Mouse (Mus musculus) MEL (cell line): ENCODE results near the gene Samhd1. TPM values are rescaled to one million over a fixed set of nuclear protein-coding genes. Genes with fewer than 3 reads are reported as not detected.

Experiments
- DNase-seq: peaks from one replicate; pipeline ENCODE4 v3.0.0; 2011; ENCODE audit warnings: low read depth, low spot score
- H3K27ac ChIP-seq: 2 replicates; pipeline ENCODE4 v1.5.1; 2012; ENCODE audit warnings: low read depth, mild to moderate bottlenecking, control low read depth, low read length, moderate library complexity; ENCODE audit not compliant: control insufficient read depth
- H3K27me3 ChIP-seq, 2 experiments: fragments of 150-350 bp in 1 of 2; sonication (generic) in 1 of 2; 2 replicates each; pipeline ENCODE4 v1.6.1; 2012; ENCODE audit warnings: low read length in 2 of 2, mild to moderate bottlenecking in 2 of 2, improper control_type of control experiment in 1 of 2, moderate library complexity in 1 of 2; ENCODE audit not compliant: insufficient read depth in 2 of 2, control insufficient read depth in 1 of 2
- H3K36me3 ChIP-seq, 2 experiments: 2 replicates each; pipeline ENCODE4 v1.6.1; 2012 to 2014; ENCODE audit warnings: low read length in 2 of 2, improper control_type of control experiment in 1 of 2, inconsistent platforms in 1 of 2, mild to moderate bottlenecking in 1 of 2; ENCODE audit not compliant: insufficient read depth in 2 of 2, control insufficient read depth in 1 of 2
- H3K4me1 ChIP-seq, 2 experiments: fragments of 150-350 bp in 1 of 2; sonication (generic) in 1 of 2; 2 replicates each; pipeline ENCODE4 v1.6.1; 2012; ENCODE audit warnings: low read length in 2 of 2, improper control_type of control experiment in 1 of 2, mild to moderate bottlenecking in 1 of 2; ENCODE audit not compliant: insufficient read depth in 2 of 2, control insufficient read depth in 1 of 2
- H3K4me3 ChIP-seq, 2 experiments: fragments of 150-350 bp in 1 of 2; sonication (generic) in 1 of 2; 2 replicates each; pipeline ENCODE4 v1.5.1; 2012; ENCODE audit warnings: low read depth in 2 of 2, low read length in 2 of 2, mild to moderate bottlenecking in 2 of 2, moderate library complexity in 2 of 2, control low read depth in 1 of 2, improper control_type of control experiment in 1 of 2; ENCODE audit not compliant: control insufficient read depth in 1 of 2, insufficient read depth in 1 of 2
- H3K79me2 ChIP-seq: 2 replicates; pipeline ENCODE4 v1.6.1; 2012; ENCODE audit warnings: mild to moderate bottlenecking, low read length, moderate library complexity; ENCODE audit not compliant: control insufficient read depth, poor library complexity, insufficient read depth
- H3K9ac ChIP-seq: 2 replicates; pipeline ENCODE4 v1.6.1; 2012; ENCODE audit warnings: low read depth, mild to moderate bottlenecking, control low read depth, low read length, moderate library complexity; ENCODE audit not compliant: control insufficient read depth, poor library complexity, severe bottlenecking
- H3K9me3 ChIP-seq: fragments of 150-350 bp; sonication (generic); replicated peaks from 2 replicates; pipeline ENCODE4 v1.6.1; 2012; ENCODE audit warnings: mild to moderate bottlenecking, low read length, improper control_type of control experiment, moderate library complexity; ENCODE audit not compliant: insufficient read depth
- CHD1 ChIP-seq: IDR thresholded peaks from 2 replicates; pipeline ENCODE4 v1.6.1; 2012; ENCODE audit warnings: low read depth, mild to moderate bottlenecking, inconsistent platforms, low read length, improper control_type of control experiment
- CHD2 ChIP-seq: IDR thresholded peaks from 2 replicates; pipeline ENCODE4 v1.6.1; 2011; ENCODE audit warnings: low read length, improper control_type of control experiment
- CTCF ChIP-seq, 3 experiments: IDR thresholded peaks in 2 of 3; conservative IDR thresholded peaks in 1 of 3; 2 replicates each; pipeline ENCODE4 v1.5.1; 2011 to 2012; ENCODE audit warnings: low read length in 3 of 3, low read depth in 2 of 3, mild to moderate bottlenecking in 2 of 3, improper control_type of control experiment in 1 of 3, inconsistent platforms in 1 of 3, mixed read lengths in 1 of 3, moderate library complexity in 1 of 3; ENCODE audit not compliant: control insufficient read depth in 1 of 3, insufficient read depth in 1 of 3, poor library complexity in 1 of 3, severe bottlenecking in 1 of 3
- E2F4 ChIP-seq: IDR thresholded peaks from 2 replicates; pipeline ENCODE4 v1.6.1; 2011; ENCODE audit warnings: low read depth, low read length, improper control_type of control experiment, borderline replicate concordance
- EP300 ChIP-seq, 2 experiments: IDR thresholded peaks; 2 replicates each; pipeline ENCODE4 v1.6.1; 2011; ENCODE audit warnings: improper control_type of control experiment in 2 of 2, low read length in 2 of 2, low read depth in 1 of 2, mild to moderate bottlenecking in 1 of 2
- ETS1 ChIP-seq: IDR thresholded peaks from 2 replicates; pipeline ENCODE4 v1.6.1; 2012; ENCODE audit warnings: low read depth, mild to moderate bottlenecking, inconsistent platforms, low read length, improper control_type of control experiment, moderate library complexity
- GABPA ChIP-seq: IDR thresholded peaks from 2 replicates; pipeline ENCODE4 v1.6.1; 2012; ENCODE audit warnings: low read depth, mild to moderate bottlenecking, inconsistent platforms, low read length, improper control_type of control experiment, moderate library complexity
- GATA1 ChIP-seq: IDR thresholded peaks from 2 replicates; pipeline ENCODE4 v1.6.1; 2011; ENCODE audit warnings: low read depth, low read length, improper control_type of control experiment
- HCFC1 ChIP-seq: IDR thresholded peaks from 2 replicates; pipeline ENCODE4 v1.6.1; 2012; ENCODE audit warnings: low read depth, mild to moderate bottlenecking, inconsistent platforms, low read length, improper control_type of control experiment, moderate library complexity
- KAT2A ChIP-seq: conservative IDR thresholded peaks from 2 replicates; pipeline ENCODE4 v1.6.1; 2012; ENCODE audit warnings: low read depth, low read length, improper control_type of control experiment, inconsistent platforms
- MAFK ChIP-seq: IDR thresholded peaks from 2 replicates; pipeline ENCODE4 v1.6.1; 2011; ENCODE audit warnings: low read depth, mild to moderate bottlenecking, low read length, improper control_type of control experiment, borderline replicate concordance
- MAX ChIP-seq: IDR thresholded peaks from 2 replicates; pipeline ENCODE4 v1.6.1; 2011; ENCODE audit warnings: low read length, improper control_type of control experiment
- MAZ ChIP-seq: IDR thresholded peaks from 2 replicates; pipeline ENCODE4 v1.6.1; 2012; ENCODE audit warnings: low read depth, mild to moderate bottlenecking, inconsistent platforms, low read length, improper control_type of control experiment
- MEF2A ChIP-seq: IDR thresholded peaks from 2 replicates; pipeline ENCODE4 v1.6.1; 2014; ENCODE audit warnings: low read depth, mild to moderate bottlenecking, inconsistent platforms, low read length, improper control_type of control experiment; ENCODE audit not compliant: poor library complexity, insufficient replicate concordance, severe bottlenecking; ENCODE audit errors: extremely low read depth
- MXI1 ChIP-seq: IDR thresholded peaks from 2 replicates; pipeline ENCODE4 v1.6.1; 2011; ENCODE audit warnings: mild to moderate bottlenecking, low read depth, low read length, improper control_type of control experiment
- MYB ChIP-seq: IDR thresholded peaks from 2 replicates; pipeline ENCODE4 v1.6.1; 2011; ENCODE audit warnings: mild to moderate bottlenecking, low read depth, low read length, improper control_type of control experiment
- MYC ChIP-seq: IDR thresholded peaks from 2 replicates; pipeline ENCODE4 v1.6.1; 2011; ENCODE audit warnings: low read depth, mild to moderate bottlenecking, low read length, improper control_type of control experiment, moderate library complexity
- NELFE ChIP-seq: IDR thresholded peaks from 2 replicates; pipeline ENCODE4 v1.6.1; 2011; ENCODE audit warnings: low read depth, low read length, improper control_type of control experiment
- NRF1 ChIP-seq: IDR thresholded peaks from 2 replicates; pipeline ENCODE4 v1.6.1; 2014; ENCODE audit warnings: low read depth, mild to moderate bottlenecking, inconsistent platforms, low read length, improper control_type of control experiment, moderate library complexity; ENCODE audit not compliant: poor library complexity, insufficient read depth, severe bottlenecking
- POLR2A ChIP-seq, 2 experiments: IDR thresholded peaks; 2 replicates each; pipeline ENCODE4 v1.6.1; 2011 to 2012; ENCODE audit warnings: low read length in 2 of 2, mild to moderate bottlenecking in 2 of 2, control low read depth in 1 of 2, improper control_type of control experiment in 1 of 2, low read depth in 1 of 2, moderate library complexity in 1 of 2; ENCODE audit not compliant: control insufficient read depth in 1 of 2, insufficient read depth in 1 of 2, poor library complexity in 1 of 2
- POLR2AphosphoS2 ChIP-seq: IDR thresholded peaks from 2 replicates; pipeline ENCODE4 v1.6.1; 2011; ENCODE audit warnings: low read length, improper control_type of control experiment
- POLR2AphosphoS5 ChIP-seq: IDR thresholded peaks from 2 replicates; pipeline ENCODE4 v1.6.1; 2012; ENCODE audit warnings: low read depth, borderline replicate concordance, mild to moderate bottlenecking, inconsistent platforms, low read length, moderate library complexity, mixed read lengths
- RAD21 ChIP-seq: IDR thresholded peaks from 2 replicates; pipeline ENCODE4 v1.6.1; 2011; ENCODE audit warnings: mild to moderate bottlenecking, low read depth, low read length, improper control_type of control experiment
- RCOR1 ChIP-seq: IDR thresholded peaks from 2 replicates; pipeline ENCODE4 v1.6.1; 2012; ENCODE audit warnings: low read depth, mild to moderate bottlenecking, inconsistent platforms, low read length, improper control_type of control experiment
- SMC3 ChIP-seq: IDR thresholded peaks from 2 replicates; pipeline ENCODE4 v1.6.1; 2011; ENCODE audit warnings: low read depth, low read length, improper control_type of control experiment
- TAL1 ChIP-seq: IDR thresholded peaks from 2 replicates; pipeline ENCODE4 v1.6.1; 2012; ENCODE audit warnings: mild to moderate bottlenecking, inconsistent platforms, low read length, moderate library complexity, mixed read lengths
- TBP ChIP-seq: IDR thresholded peaks from 2 replicates; pipeline ENCODE4 v1.8.0; 2011; ENCODE audit warnings: low read depth, low read length, improper control_type of control experiment
- TCF12 ChIP-seq: IDR thresholded peaks from 2 replicates; pipeline ENCODE4 v1.6.1; 2014; ENCODE audit warnings: low read depth, mild to moderate bottlenecking, inconsistent platforms, low read length, improper control_type of control experiment, moderate library complexity
- ZC3H11A ChIP-seq: IDR thresholded peaks from 2 replicates; pipeline ENCODE4 v1.6.1; 2012; ENCODE audit warnings: low read depth, mild to moderate bottlenecking, inconsistent platforms, low read length, improper control_type of control experiment
- polyA plus RNA-seq, 2 experiments: library from polyadenylated mRNA; stranded (reverse) in 1 of 2; unstranded in 1 of 2; fragments of >175 nt in 1 of 2; fragments of >200 nt in 1 of 2; gene quantifications; 2 replicates each; pipeline versions ENCODE4 v1.2.1 to v1.2.4; 2012; ENCODE audit warnings: low replicate concordance in 2 of 2, low read depth in 1 of 2; ENCODE audit not compliant: insufficient read length in 2 of 2, insufficient read depth in 1 of 2, missing spikeins in 1 of 2
- total RNA-seq: library from RNA; depleted of rRNA; stranded (reverse); fragments of 300-350 nt; gene quantifications from 2 replicates; pipeline ENCODE4 v1.2.3, GENCODE M21; 2012

Gene Samhd1
- total and polyA plus RNA-seq, 3 experiments = 15.7 to 76.8 (median 50.5) TPM

DNA sequence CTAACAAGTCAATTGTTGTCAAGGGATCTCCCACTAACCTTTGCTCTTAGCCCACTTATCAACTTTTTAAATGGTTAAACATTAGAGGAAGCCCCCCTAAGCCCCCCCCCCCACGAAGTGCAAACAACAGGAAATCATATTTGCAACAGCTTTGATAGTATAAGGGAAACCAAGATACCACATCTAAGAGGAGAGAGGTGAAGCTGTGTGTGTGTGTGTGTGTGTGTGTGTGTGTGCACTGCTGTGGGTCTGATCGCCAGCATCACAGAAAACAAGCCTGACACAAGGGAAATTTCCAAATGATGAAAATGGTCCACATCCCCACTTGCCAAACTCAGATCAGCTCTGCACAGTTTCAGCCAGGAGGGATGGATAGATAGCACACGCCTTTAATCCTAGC lies 16.0 kb downstream of the Samhd1 start:
- H3K27ac ChIP-seq = no peak overlapping the region
- H3K4me3 ChIP-seq = no peak overlapping the region
- no peak for DNase-seq
- no peaks in the 10 kb centered on the region for H3K9me3 ChIP-seq
- no peaks in the 10 kb centered on the region for H3K27me3 ChIP-seq
- no peak overlapping the region for H3K9ac ChIP-seq
- no peak for TF ChIP-seq POLR2AphosphoS5
- no peak for TF ChIP-seq GABPA
- no peak for TF ChIP-seq POLR2AphosphoS2
- no peak for TF ChIP-seq HCFC1
- TF ChIP-seq TBP = no peak
- no peak for TF ChIP-seq SMC3
- TF ChIP-seq NRF1 = no peak
- no peak for TF ChIP-seq CTCF (IDR thresholded peaks at IDR 0.05 in 2 of 3, conservative IDR thresholded peaks at IDR 0.05 in 1 of 3; ENCODE audit: control insufficient read depth in 1 of 3, insufficient read depth in 1 of 3, low read depth in 2 of 3, low read length in 3 of 3, poor library complexity in 1 of 3, severe bottlenecking in 1 of 3)
- TF ChIP-seq NELFE = no peak
- no peak for TF ChIP-seq ETS1
- TF ChIP-seq POLR2A (IDR thresholded peaks at IDR 0.05; ENCODE audit: control insufficient read depth in 1 of 2, insufficient read depth in 1 of 2, low read depth in 1 of 2, low read length in 2 of 2, poor library complexity in 1 of 2) = no peak
- TF ChIP-seq MYB = no peak
- TF ChIP-seq CHD1 = no peak
- no peak for TF ChIP-seq MYC
- TF ChIP-seq MAFK = no peak
- no peak for TF ChIP-seq MAZ
- TF ChIP-seq TCF12 = no peak
- TF ChIP-seq RAD21 = no peak
- TF ChIP-seq E2F4 = no peak
- no peak for TF ChIP-seq GATA1
- no peaks in the 10 kb centered on the region for H3K79me2 ChIP-seq
- H3K36me3 ChIP-seq = peaks cover 0 to 3% of the 10 kb centered on the region in 2 experiments; a peak in 2 of 4 replicates
- no peaks in the 10 kb centered on the region for H3K4me1 ChIP-seq

DNA sequence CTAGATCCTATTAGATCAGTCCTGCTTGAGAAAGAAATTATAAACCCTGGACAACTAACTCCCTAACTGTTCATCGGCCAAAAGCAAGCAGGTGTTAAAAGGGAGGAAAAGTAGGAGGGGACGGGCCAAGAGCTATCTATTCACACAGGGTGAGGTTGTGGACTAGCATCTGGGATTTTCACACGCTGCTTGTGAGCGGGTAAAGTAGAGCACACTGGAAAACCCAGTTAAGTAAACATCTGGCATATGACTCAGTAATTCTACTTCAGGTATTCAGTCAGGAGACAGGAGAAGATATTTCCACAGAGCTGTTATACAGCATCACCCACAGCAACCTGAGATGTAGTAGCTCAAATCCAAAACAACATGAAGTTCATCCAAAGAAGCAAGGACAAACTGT lies 16.5 kb downstream of the Samhd1 start:
- H3K27ac ChIP-seq = no peak overlapping the region
- no peaks in the 10 kb centered on the region for H3K27me3 ChIP-seq
- no peak overlapping the region for H3K9ac ChIP-seq
- H3K9me3 ChIP-seq = no peaks in the 10 kb centered on the region
- no peak for DNase-seq
- no peaks in the 10 kb centered on the region for H3K79me2 ChIP-seq
- TF ChIP-seq KAT2A (no peak), TAL1 (no peak), MEF2A (no peak), RCOR1 (no peak), POLR2AphosphoS2 (no peak), EP300 (IDR thresholded peaks at IDR 0.05; ENCODE audit: low read depth in 1 of 2, low read length in 2 of 2) (no peak), MAX (no peak), MYC (no peak), HCFC1 (no peak), ZC3H11A (no peak), MXI1 (no peak), CTCF (IDR thresholded peaks at IDR 0.05 in 2 of 3, conservative IDR thresholded peaks at IDR 0.05 in 1 of 3; ENCODE audit: control insufficient read depth in 1 of 3, insufficient read depth in 1 of 3, low read depth in 2 of 3, low read length in 3 of 3, poor library complexity in 1 of 3, severe bottlenecking in 1 of 3) (no peak), RAD21 (no peak), MAZ (no peak), CHD2 (no peak), POLR2AphosphoS5 (no peak), SMC3 (no peak)
- H3K4me3 ChIP-seq = no peak overlapping the region
- no peaks in the 10 kb centered on the region for H3K4me1 ChIP-seq
- H3K36me3 ChIP-seq = peaks cover 0 to 3% of the 10 kb centered on the region in 2 experiments; a peak in 2 of 4 replicates
